Mouse (Mus musculus) thymus, adult 2 months (tissue): Measurements from ENCODE around the gene Gamt. TPM values are rescaled to one million over a fixed set of nuclear protein-coding genes. Genes with fewer than 3 reads are reported as not detected.

Source experiments
- DNase-seq: peaks from one replicate; pipeline ENCODE4 v3.0.0; 2021
- H3K27ac ChIP-seq: fragments of 200-500 bp; 2 replicates; pipeline ENCODE4 v1.5.1; 2012; ENCODE audit warnings: low read length, control low read depth; ENCODE audit not compliant: control insufficient read depth, insufficient read depth
- H3K27me3 ChIP-seq: fragments of 200-500 bp; 2 replicates; pipeline ENCODE4 v1.6.1; 2012; ENCODE audit warnings: mild to moderate bottlenecking, low read length, moderate library complexity, mixed read lengths; ENCODE audit not compliant: control insufficient read depth, insufficient read depth
- H3K36me3 ChIP-seq: fragments of 200-500 bp; 2 replicates; pipeline ENCODE4 v1.6.1; 2012; ENCODE audit warnings: mild to moderate bottlenecking, low read length, moderate library complexity; ENCODE audit not compliant: control insufficient read depth, insufficient read depth
- H3K4me1 ChIP-seq: fragments of 200-500 bp; replicated peaks from 2 replicates; pipeline ENCODE4 v1.6.1; 2012; ENCODE audit warnings: low read length; ENCODE audit not compliant: control insufficient read depth, insufficient read depth
- H3K4me3 ChIP-seq: fragments of 200-500 bp; 2 replicates; pipeline ENCODE4 v1.5.1; 2012; ENCODE audit warnings: mild to moderate bottlenecking, low read length, control low read depth, moderate library complexity; ENCODE audit not compliant: control insufficient read depth, insufficient read depth
- CTCF ChIP-seq: fragments of 200-500 bp; IDR thresholded peaks from 2 replicates; pipeline ENCODE4 v1.5.1; 2012; ENCODE audit warnings: mild to moderate bottlenecking, control low read depth, low read length, moderate library complexity, borderline replicate concordance; ENCODE audit not compliant: control insufficient read depth, poor library complexity, insufficient read depth; ENCODE audit errors: extremely low read depth
- POLR2A ChIP-seq: fragments of 200-500 bp; IDR thresholded peaks from 2 replicates; pipeline ENCODE4 v1.6.1; 2012; ENCODE audit warnings: mild to moderate bottlenecking, low read length, control low read depth, moderate library complexity; ENCODE audit not compliant: control insufficient read depth, poor library complexity, insufficient read depth; ENCODE audit errors: extremely low read depth
- WGBS: fragments of 180-500 bp; shearing (Covaris S2); methylation state at CpG from one replicate; pipeline ENCODE4 v1.1.7; 2018; 5-methylcytosine and 5-hydroxymethylcytosine counted together
- polyA plus RNA-seq: library from polyadenylated mRNA; depleted of rRNA; stranded (reverse); fragments of >200 nt; gene quantifications from 2 replicates; pipeline ENCODE4 v1.2.3, GENCODE M21; 2012

Gene Gamt
- polyA plus RNA-seq, 1 experiment: 6.0 TPM

DNA sequence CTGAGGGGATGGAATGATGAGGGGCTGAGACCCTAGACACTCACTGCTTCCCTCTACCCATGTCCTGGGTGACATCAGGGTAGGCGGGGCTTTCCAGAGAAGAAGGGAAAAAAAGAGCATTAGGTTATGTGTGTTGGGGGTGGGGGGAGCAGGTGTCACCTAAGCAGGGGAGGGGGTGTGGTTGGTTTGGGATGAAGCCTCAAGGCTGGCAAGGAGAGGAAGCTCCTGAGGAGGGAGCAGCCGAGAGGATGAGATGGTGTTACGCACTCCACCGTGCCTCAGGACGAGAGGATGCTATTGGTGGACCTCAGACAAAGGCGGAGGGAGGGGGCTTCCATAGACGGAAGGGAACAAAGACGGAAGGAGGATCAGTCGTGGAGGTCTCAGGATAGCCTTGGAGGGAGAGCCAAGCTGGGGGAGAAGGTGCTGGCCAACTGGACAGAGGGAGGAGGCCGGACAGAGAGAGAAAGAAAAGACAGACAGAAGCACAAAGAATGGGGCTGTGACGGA is 39.9 kb upstream of the Gamt start:
- Histone ChIP-seq H3K4me1 (peaks cover 7% of the 10 kb centered on the region), H3K27me3 (peaks cover 12% of the 10 kb centered on the region; the same call in 1 of the 2 replicates), H3K36me3 (no peaks in the 10 kb centered on the region), H3K27ac (no peak overlapping the region), H3K4me3 (no peak overlapping the region)
- TF ChIP-seq CTCF: no peak
- no peak for DNase-seq
- WGBS: 50% methylated on average over 11 of the region's 11 CpGs

DNA sequence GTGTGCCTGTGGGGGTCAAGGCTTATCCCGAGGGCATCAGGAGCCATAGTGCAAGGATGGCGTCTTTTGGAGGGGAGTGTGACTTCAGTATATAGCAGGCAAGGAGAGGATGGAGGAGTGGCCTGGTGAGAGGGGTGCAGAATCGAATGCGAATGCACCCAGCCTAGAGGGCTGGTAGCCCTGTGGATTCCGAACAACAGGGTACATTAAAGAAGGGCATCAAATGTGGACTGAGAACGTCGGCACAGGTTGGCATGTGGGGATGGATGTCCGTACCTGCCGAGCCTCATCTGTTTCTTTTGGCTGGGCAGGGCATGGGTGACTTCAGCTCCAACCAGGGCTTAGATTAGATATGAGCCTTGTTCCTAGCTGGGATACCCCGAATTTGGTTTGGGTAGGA is 39.0 kb upstream of the Gamt start:
- no peaks in the 10 kb centered on the region for H3K36me3 ChIP-seq
- 64% methylated on average over 10 of the region's 10 CpGs for whole genome bisulfite sequencing

DNA sequence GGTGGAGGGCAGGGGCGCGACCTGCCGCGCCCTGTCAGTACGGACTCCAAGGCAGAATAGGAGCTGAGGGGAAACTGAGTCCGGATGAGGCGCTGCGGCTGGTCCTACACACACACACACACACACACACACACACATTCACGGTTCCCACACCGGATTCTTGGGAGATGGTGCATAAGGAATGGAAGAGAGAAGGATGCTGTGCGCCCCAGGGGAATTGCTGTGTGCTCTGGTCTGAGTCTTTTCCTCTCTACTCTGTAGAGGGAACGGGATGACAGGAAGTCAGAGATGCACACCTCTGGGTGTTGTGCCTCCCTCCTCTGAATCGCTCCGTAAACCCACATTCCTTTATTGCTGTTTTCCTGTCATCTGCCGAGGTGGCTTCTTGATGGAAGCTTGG is 38.5 kb upstream of the Gamt start:
- H3K36me3 ChIP-seq: peaks cover 5% of the 10 kb centered on the region
- H3K4me3 ChIP-seq: no peak overlapping the region
- 23% methylated on average over 15 of the region's 15 CpGs for WGBS
- DNase-seq: no peak
- no peak overlapping the region for H3K27ac ChIP-seq
- peaks cover 10% of the 10 kb centered on the region; the same call in 1 of the 2 replicates for H3K27me3 ChIP-seq
- TF ChIP-seq CTCF (no peak), POLR2A (no peak)
- H3K4me1 ChIP-seq: peaks cover 4% of the 10 kb centered on the region

More for the DNA sequence above, 39.0 kb upstream of the Gamt start:
- no peak overlapping the region for H3K27ac ChIP-seq
- H3K4me3 ChIP-seq: no peak overlapping the region
- H3K27me3 ChIP-seq: peaks cover 12% of the 10 kb centered on the region; the same call in 1 of the 2 replicates
- H3K4me1 ChIP-seq: peaks cover 5% of the 10 kb centered on the region
- TF ChIP-seq POLR2A: no peak
- TF ChIP-seq CTCF: no peak
- no peak for DNase-seq

DNA sequence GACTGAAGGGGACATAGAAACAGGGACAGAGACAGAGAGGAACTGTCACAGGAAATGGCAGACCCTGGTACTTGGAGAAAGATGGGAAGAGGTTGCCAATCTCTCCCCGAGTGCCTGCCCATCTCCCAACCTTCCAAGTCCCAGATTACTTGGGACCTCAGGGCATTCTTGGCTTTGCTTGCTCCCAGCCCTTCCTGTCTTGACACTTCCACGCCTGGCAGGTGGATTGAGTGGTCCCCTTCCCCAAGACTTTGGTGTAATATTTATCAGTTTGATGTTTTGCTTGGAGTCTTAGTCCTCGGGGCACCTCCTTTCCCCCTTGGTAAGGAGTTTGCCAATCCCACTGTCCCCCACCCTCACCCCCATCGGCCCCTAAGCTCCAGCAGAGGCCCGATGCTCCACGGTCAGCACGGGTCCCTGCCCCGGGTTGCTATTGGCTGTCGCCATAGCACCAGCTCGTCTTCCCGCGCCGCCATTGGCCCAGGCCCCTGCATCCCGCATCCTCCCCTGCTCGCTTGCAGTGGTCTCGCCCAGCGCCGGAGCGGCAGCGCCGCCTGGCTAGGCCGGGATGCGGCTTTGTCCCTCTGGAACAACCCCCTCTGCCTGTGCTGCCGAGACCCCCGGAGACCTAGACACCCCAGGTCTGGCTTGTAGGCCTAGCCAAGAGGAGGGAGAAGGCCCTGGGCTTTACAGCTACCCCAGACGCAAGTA is 37.9 kb upstream of the Gamt start:
- DNase-seq: no peak
- peaks cover 4% of the 10 kb centered on the region for H3K4me1 ChIP-seq
- H3K36me3 ChIP-seq: peaks cover 11% of the 10 kb centered on the region
- no peak overlapping the region for H3K4me3 ChIP-seq
- no peak for TF ChIP-seq CTCF
- no peak for TF ChIP-seq POLR2A
- WGBS: 18% methylated on average over 26 of the region's 26 CpGs
- H3K27me3 ChIP-seq: peaks cover 10% of the 10 kb centered on the region; the same call in 1 of the 2 replicates
- no peak overlapping the region for H3K27ac ChIP-seq

DNA sequence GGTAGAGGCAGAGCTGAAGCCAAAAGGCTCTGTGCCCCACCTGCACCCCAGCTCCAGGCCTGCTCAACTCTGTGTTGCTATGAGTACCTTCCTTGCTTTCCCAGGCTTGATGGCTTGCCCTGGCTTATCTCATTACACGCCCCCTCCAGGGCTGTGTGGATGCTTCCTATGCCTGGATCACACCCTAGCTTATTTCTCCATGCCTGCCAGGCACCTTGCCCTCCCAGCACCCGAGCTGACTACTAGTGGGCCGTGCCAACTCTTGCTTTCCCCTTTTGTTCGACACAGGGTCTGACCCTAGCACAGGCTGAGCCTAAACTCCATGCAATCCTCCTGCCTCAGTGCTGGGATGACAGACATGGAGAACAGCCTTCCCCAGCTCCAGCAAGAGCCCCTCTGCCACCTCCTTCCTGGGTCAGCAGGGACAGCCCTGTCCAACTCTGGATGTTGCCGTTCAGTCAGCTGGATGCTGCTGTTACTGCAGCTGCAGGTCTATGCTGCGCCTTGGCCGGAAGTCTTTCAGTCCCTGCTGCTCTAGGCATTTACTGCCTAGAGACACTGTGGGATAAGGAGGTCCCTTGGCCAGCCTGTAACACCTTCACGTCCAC is 36.8 kb upstream of the Gamt start:
- Histone ChIP-seq H3K36me3 (peaks cover 14% of the 10 kb centered on the region), H3K4me3 (no peak overlapping the region), H3K4me1 (peaks cover 13% of the 10 kb centered on the region), H3K27ac (no peak overlapping the region), H3K27me3 (peaks cover 10% of the 10 kb centered on the region; the same call in 1 of the 2 replicates)
- DNase-seq: no peak
- TF ChIP-seq CTCF: no peak
- no peak for TF ChIP-seq POLR2A
- WGBS: 74% methylated on average over 8 of the region's 8 CpGs

DNA sequence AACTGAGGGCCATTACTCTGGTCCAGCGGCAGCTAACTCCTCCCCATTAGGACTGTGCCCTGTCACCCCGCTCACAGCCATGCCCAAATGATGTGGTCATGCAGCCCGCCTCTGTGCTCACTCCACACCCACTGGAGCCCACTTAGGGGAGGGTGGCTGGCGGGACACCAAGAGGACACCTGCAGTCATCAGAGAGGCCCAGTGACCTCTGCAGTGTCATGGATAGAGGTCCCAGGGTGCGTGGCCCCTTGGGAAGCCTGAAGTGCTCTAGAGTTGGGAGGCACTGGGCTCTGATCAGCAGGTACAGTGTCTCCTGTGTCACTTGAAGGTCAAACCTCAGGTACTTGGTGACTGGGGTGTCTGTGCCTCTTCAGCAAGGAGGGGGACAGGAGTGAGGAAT is 36.0 kb upstream of the Gamt start:
- no peak for DNase-seq
- Histone ChIP-seq H3K36me3 (peaks cover 14% of the 10 kb centered on the region), H3K27me3 (peaks cover 10% of the 10 kb centered on the region; the same call in 1 of the 2 replicates), H3K4me3 (no peak overlapping the region), H3K4me1 (peaks cover 16% of the 10 kb centered on the region), H3K27ac (no peak overlapping the region)
- TF ChIP-seq CTCF: no peak
- no peak for TF ChIP-seq POLR2A
- WGBS: 87% methylated on average over 5 of the region's 5 CpGs
